Mouse (Mus musculus): ENCODE data around the gene Tma7.

DNA sequence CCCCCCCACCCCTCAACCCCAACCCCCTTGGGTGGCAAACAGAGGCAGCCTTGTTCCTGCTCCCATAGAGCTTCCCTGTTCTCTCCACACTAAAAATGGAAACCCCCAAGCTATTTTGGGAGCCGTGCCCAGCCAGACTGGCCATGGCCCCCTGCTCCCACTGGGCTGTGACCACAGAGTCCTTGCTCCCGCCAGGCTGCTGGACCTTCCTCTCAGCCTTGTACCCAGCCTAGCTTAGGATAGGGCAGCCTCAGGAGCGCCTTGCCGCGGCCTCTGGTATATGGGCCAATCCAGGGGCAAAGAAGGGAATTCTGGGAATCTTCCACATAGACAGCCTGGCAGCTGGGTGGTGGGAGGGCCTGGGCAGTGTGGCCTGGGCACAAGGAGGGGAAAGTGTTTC, 15.4 kb upstream of the Tma7 start:
- TF ChIP-seq POLR2A (IDR thresholded peaks at IDR 0.05; ENCODE audit: low read depth, low read length) (no peak), CTCF (conservative IDR thresholded peaks at IDR 0.05; ENCODE audit: insufficient read depth, insufficient read length, low read depth, low read length) (no peak)
